Mouse (Mus musculus) urinary bladder, adult 2 months (tissue): ENCODE measurements around the gene Pdcd4. TPM values are rescaled to one million over a fixed set of nuclear protein-coding genes. Genes with fewer than 3 reads are reported as not detected.
"Not testable (repeated sequence)": the region's sequence is repeated elsewhere in the genome, so short reads cannot be mapped to it uniquely, and the experiment has no call there.

Experiments
- DNase-seq: peaks from one replicate; pipeline ENCODE4 v3.0.0; 2022; ENCODE audit warnings: low spot score
- polyA plus RNA-seq: library from polyadenylated mRNA; depleted of rRNA; stranded (reverse); fragments of >200 nt; gene quantifications from 2 replicates; pipeline ENCODE4 v1.2.3, GENCODE M21; 2012

Gene Pdcd4
- polyA plus RNA-seq, 1 experiment, result 81.3 TPM

DNA sequence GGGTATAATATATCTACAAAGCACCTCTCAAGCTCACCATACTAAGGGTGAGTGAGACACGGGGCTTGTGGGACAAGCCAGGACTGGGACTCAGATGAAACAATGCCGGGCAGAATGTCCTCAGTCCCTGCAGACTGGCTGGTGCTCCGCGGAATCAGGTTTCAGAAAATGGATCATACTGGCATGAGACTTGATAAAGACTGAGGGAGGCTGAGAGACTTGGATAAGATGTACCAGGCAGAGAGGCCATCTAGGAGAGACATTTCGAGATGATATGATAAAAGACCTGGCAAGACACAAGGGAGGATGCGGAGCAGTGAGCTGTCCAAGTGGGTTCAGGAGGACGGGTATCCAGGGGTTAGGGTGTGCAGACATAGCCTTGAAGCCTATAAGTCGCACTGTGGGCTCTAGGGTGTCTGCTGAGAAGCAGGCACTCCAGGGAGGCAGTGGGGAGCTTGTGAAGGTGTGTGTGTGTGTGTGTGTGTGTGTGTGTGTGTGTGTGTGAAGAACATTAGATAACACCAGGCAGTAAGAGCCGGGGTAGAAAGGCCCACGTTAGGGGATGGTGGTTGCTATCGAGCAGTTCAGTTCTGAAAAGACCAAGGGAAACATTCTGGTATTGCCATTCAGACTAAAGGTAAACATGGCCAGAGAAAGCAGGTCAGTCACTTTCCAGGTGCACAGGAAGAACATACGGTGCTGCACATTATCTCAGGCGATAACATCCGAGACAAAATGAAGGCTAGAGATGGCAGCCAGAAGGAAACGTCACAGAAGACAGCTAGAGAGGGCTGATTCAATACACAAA, 10.1 kb downstream of the Pdcd4 start:
- DNase-seq, result no peak

DNA sequence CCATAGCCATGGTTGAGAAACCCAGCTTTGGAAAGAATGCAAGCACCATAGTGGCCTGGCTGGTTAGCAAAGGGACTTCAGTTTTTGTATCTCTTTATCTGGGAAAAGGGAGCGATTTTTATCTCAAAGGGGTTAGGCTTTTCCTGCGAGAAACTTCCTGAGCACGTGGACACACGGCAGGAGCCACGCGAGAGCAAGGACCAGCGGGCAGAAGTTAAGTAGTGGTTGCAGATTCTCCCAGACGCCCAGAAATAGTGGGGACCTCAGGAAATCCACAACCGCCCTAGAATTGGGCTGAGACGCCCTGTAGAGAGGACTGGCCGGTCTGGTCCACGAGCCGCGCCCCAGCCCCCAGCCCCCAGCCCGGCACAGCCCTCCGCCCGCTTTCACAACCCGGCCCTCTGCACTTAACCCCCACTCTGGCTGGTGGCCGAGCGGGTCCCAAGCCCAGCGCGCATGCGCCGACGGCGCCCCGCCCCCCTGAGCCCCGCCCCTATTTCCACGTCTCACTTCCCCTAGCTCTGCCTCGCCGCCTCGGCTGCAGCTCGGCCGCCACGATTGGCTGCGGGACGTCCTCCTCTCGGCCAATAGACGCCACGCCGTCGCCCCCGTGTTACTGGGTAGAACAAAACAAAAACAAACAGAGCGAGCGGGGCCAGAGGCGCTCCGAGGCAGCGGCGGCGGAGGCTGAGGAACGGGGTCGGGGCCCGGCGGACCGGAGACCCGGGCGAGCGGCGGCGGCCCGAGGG, 10.9 kb downstream of the Pdcd4 start:
- peak; percentile 95 for DNase-seq

DNA sequence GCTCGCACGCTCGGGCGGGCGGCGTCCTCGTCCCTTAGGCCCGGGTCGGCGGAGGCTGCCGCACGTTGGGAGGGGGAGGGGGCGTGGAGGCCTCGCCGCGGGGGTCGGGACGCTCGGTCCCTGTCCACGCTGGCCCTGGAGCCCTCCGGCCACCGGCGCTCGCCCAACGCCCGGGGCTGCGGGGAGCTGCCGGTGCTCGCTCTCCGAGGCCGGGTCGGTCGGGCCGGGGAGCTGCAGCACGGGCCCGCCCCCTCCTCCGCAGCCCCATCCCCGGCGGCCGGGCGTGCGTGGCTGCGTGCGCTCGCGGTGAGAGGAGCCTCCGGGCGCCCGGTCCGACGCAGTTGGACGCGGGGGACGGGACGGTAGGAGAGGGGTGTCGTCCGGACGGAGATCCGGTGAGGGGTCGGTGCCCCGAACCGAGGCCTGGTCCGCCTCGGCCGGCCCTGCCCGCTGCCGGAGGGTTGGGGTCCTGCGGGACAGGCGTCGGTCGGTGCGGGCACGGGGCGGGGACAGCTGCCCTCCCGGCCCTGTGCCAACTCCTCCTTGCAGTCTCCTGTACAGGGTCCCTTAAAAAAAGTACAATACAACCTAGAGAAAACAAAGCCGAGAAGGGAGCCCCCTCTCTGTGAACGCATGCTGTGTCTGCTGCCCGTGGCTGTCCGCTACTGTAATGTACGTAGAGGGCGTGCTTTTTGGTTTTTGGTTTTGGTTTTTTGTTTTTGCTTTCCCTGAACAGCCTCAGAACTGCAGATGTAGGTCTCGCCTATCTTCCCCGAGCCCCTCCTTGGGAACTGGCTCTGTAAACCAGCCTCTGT, 11.7 kb downstream of the Pdcd4 start:
- peak; percentile 54 for DNase-seq

DNA sequence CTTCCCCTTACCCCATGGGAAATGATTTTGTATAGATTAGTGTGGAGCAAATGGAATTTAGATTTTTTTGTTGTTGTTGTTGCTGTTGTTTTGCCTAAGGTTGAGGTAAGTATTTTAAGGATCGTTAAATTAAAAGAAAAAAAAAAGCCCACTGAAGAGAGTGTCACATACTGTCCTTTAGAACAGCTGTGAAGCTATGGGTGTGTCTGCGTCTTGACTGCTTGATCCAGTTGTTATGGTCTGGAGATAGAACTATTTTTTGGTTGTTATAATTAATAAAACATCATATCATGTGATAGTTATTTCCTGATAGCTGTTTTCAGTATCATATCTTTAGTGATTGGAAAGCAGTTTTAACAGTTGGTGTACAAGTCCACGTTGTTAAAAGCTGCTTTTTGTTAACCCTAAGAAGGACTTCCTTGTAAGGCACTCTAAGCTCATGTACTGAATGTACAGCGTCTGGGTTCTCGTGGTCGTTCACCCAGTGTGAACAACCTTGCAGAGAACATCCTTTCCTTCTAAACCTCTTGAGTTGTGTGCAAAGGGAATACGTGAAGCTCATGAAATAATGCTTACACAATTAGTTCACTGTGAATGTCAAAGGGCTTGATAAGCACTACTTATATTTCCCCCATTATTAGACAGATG, 12.9 kb downstream of the Pdcd4 start:
- no peak for DNase-seq

DNA sequence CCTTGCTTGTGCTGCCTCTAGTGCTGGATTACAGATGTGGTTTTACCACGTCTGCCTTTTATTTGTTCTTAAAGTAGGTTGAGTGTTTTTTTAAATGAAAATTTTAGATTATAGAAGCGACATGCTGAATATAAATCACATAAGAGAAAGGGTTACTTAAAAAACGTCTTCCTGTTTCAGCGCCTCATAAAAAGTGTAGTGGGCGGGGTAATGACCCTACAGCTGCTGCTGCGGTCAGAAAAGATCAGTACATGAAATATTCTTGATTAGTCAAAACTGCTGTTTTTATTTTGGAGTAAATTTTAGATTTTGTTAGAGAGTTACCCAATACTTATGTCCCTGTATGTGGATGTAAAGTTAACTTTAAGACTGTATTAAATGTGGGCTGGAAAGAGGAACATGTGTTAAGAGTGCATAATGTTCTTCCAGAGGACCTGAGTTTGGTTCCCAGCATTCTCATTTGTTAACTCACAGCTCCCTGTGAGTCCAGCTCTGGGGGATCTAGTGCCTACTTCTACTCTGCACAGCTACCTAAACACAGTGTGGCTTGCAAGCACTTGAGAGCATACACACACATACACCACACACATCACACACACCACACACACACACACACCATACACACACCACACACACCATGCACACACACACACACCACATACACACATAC, 14.1 kb downstream of the Pdcd4 start:
- no peak for DNase-seq

DNA sequence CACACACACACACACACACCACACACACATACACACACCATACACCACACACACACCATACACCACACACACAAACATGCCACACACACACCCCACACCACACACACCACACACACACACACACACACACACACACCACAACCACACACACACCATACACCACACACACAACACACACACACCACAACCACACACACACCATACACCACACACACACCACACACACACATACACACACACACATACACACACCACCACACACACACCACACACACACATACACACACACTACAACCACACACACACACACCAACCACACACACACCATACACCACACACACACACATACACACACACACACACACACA, 14.7 kb downstream of the Pdcd4 start:
- DNase-seq, result not testable (repeated sequence)

DNA sequence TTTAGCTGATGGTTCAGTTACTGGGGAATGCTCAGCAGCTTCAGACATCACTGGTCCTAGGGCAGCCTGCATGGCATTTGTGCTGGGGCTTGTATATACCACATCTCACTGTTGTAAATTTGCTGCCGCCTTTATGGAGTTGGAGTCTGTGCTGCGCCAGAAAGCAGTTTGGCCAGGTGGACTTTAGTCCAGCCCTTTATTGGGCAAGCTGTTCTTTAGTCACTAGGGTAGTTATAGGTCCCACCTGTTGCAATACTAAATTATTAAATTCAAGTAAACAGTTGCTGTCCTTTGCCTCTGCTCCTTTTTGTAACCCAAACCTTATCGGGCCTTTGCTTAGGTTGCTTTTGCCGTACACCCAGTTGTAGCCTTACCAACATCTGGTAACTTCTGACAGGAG, 22.9 kb downstream of the Pdcd4 start:
- no peak for DNase-seq

DNA sequence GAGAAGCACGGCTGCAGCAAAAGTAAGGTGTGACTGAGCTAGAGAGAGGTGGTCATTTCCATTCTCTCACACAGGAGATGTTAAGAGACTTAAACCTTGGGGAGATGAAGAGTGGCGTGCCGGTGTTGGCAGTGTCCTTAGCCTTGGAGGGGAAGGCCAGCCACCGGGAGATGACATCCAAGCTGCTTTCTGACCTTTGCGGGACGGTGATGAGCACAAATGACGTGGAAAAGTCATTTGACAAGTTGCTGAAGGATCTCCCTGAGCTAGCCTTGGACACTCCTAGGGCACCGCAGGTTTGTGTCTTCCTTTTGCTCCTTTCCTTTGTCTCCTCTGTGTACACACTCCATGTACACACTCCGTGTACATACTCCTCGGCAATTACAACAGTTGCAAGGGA, 27.5 kb downstream of the Pdcd4 start:
- no peak for DNase-seq

DNA sequence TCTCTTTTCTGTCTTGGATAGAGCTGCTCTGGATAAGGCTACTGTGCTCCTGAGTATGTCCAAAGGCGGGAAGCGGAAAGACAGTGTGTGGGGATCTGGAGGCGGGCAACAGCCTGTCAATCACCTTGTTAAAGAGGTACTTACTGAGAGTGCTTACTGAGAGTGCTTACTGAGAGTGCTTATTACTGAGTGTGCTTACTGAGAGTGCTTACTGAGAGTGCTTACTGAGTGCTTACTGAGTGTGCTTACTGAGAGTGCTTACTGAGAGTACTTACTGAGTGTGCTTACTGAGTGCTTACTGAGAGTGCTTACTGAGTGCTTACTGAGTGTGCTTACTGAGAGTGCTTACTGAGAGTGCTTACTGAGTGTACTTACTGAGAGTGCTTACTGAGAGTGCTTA, 30.0 kb downstream of the Pdcd4 start:
- DNase-seq, result not testable (repeated sequence)

DNA sequence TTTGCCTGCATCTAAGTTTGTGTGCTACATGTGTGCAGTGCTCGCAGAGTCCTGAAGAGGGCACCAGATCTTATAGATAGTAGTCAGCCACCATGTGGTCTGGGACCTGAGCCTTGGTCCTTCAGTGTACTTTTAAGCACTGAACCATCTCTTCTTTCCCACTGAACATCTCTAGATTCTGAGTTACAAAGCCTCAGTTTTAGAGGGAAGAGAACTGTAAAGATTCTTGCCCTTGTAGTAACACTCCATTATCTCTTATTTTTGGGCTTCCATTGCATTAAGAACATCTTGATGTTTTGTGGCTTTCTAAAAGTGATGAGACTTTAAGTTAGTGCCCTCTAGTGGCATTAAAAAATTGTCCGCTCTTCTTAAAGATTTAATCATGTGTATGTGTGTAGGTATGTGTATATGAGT, 33.3 kb downstream of the Pdcd4 start:
- no peak for DNase-seq

DNA sequence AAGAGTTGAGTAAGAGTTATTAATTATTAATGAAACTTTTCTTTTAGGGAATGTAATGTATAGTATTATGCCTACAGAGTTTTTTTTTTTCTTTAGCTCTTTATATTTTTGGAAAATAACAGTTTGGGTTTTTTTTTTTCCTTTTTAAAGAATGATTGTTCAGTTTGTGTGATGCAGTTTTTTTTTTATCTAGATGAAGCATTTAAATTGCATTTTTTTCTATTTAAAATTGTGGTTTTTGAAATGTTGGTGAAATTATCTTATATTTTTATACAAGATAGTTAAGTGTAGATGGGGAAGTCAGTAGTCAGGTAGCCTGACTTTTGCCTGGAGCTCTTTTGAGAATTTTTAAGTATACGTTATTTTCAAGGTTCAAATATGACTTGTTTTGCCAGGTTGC, 34.7 kb downstream of the Pdcd4 start:
- DNase-seq, result no peak

DNA sequence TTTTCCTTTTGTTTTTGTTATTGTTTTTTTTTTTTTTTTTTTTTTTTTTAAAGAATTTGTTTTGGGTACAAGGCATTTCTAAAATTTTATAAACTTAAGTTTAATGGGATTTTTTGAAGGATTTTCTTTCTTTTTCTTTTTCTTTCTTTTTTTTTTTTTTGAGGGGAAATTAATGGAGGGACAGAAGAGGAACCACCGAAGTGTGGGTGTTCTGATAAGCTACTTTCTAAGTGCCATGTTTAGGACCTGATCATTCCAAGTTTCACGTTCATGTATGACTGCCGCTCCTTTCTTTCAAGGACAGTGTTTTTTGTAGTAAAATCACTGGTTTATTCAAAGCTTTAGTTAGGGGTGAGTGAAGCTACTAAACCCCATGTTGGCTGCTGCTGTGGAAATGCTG, 37.2 kb downstream of the Pdcd4 start:
- DNase-seq, result no peak

DNA sequence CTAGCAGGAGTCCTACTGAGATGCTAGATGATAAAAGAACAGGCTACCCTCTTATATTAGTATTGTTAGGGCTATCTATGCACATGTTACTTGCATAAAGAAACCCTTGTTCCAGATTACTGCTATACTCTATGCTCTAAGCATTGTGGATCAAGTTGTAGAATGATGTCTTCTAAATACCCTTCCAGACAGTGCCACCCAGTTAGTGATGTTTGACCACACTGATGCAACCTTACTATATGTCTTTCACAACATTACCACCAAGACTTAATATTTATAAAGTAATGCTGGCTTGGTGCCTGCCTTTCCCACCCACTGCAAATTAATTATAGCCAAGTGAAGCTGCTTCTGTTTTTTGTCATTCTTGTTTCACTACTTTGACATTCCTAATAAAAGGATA, 41.0 kb downstream of the Pdcd4 start:
- no peak for DNase-seq

DNA sequence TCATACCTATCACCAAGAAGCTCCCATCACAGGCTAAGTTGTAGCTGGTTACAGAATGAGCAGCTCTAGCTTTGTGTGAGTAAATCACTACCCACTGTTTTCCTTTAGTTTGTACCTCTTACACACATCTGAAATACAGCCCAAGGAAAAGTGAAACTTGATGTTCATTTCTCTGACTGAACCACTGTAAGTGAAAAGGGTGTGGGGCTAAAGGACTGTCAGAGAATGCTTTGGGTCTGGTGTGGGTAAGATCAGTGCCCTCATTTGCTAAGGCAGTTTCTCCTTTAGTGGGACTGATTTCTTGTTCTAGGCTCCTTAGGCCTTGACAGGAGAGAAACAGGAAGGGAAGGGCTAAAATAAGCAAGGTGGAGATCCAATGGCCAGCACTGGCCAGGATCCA, 42.0 kb downstream of the Pdcd4 start:
- DNase-seq, result no peak

DNA sequence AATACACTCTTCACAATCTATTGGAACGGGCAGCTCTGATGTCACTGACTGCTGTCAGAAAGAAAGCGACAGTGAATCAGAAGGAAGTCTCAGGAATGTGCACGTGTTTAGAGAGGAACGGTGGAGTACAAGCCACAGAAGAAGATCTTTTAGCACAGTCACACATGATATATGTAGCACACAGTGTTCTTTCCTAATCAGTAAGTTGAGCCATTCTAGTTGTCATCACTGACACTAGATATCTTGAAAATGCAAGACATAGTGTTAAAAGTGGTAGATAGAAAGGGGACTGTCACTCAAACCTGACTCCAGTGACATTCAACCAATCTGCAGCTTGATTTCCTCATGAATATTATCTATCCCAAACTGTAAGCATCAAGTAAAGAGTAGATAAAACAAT, 47.4 kb downstream of the Pdcd4 start:
- no peak for DNase-seq

DNA sequence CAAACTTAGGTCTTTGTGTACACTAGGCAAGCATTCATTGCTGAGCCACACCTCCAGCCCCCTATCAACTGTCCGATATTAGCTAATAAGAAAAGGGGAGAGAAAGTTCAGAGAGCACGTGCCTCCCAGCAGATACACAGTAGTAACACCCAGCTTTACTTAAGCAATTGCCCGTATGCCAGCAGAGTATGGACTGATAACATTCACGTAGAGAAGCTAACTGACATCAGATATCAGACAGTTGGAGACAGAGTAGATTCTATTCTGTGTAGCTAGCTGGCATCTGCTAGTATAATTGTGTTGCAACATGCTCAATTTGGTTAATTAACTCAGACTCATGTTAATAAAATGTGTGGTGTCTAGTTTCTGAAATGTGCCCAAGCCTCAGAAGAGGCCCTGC, 49.1 kb downstream of the Pdcd4 start:
- no peak for DNase-seq

DNA sequence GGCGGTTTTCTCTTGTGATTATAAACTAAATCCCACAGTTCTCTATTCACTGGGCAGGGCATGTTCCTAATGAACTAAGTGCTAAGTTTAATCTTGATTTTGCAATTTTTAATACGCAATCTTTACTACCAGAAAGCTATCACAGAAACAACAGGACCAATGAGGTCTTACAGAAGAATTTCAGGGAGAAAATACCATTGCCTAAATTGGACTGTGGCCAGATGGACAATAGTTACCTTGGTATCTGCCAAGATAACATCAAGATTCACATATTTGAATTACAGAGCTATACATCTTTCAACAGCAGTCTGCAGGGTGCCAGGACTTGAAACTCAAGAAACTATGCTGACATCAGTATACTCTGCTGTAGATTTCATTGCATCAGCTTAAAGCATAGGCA, 50.3 kb downstream of the Pdcd4 start:
- DNase-seq, result no peak

DNA sequence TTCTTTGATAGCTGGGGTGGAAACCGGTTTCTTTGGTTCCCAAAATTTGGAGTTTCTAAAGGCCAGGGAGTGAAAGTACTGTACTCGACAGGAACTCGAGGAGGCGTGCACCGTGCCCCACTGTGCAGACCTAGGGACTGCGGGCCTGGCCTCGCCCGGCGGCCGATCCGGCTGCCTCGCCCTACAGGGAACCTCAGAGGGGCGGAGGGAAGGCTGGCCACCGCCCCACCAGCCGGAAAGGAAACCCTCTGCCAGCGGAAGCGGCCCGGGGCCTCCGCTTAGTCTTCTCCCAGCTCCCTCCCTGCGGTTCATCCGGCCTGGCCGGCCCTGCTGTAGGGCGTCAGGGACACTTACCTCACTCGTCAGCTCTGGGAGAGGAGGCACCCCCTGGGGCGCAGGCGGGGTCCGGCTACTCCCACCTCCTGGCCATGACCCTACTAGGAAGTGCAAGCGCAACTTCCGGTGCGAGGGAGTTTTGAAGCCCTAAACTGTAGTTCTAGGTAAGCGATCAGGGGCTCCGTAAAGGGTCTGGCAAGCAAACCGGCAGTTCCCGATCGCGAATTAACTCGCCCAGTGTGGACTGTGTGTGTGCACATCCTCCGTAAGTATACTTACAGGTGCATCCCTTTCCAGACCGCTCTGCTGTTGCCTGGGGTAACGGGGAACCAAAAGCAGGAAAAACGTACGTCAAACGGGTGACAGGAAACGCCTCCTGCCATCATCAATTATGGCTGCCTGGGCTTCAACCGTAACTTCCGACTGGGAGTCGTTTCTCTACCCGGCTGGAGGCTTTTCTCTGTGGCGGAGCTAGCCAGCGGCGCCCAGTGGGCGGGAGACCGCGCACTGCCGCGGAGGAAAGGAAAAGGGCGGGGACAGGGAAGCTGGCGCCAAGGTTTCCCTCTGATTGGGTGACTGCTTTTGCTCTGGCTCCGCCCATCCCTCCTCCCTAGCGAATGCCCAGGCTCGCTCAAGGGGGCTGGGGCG, 52.1 kb downstream of the Pdcd4 start, which contains the start of the genes Shoc2 and Bbip1:
TSS of gene Shoc2 (plus strand) at position 505 of the 984 bp plus-strand sequence.
TSS of gene Bbip1 (minus strand) at position 826 of the 984 bp plus-strand sequence.
- peak; percentile 87 for DNase-seq

DNA sequence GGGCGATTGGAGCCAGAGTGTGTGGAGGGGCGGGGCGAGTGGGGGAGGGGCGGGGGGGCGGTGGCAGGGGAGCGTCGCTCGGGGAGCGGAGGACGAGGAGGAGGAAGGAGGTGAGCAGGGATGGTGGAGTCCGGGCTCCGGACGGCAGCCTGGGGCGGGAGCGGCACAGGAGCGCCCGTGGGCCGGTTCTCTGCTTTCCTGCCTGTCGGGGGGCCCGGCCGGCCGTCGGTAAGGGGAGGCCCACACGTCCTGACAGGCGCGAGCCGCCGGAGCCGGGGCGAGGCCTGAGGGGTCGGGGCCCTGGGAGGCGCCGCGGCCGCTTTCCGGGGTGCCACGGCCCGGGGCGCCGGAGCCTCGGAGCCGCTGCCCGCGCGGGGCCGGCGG, 52.7 kb downstream of the Pdcd4 start:
- DNase-seq, result no peak
